Mouse (Mus musculus): ENCODE data around the gene Epn2.

Gene Epn2

GRCm38 (mm10) chr11:61578983-61579877 lies at the start of gene Epn2:
Gene Epn2 (minus strand): TSS chr11:61579687.
- peak; percentile 72 for DNase-seq (ENCODE audit: low read depth, low spot score)

GRCm38 (mm10) chr11:61626509-61626908 lies 47.0 kb upstream of the Epn2 start:
- DNase-seq (ENCODE audit: low read depth, low spot score): no peak

- DNase-seq (ENCODE audit: low read depth, low spot score): no peak
Measured at GRCm38 (mm10) chr11:61625136-61625535, 45.6 kb upstream of the Epn2 start.

- no peak for DNase-seq (ENCODE audit: low read depth, low spot score)
Measured at GRCm38 (mm10) chr11:61620762-61621161, 41.3 kb upstream of the Epn2 start.

GRCm38 (mm10) chr11:61620254-61620670 lies 40.8 kb upstream of the Epn2 start:
- DNase-seq (ENCODE audit: low read depth, low spot score): peak; percentile 33

GRCm38 (mm10) chr11:61619791-61620241 lies 40.3 kb upstream of the Epn2 start:
- DNase-seq (ENCODE audit: low read depth, low spot score): no peak

GRCm38 (mm10) chr11:61619356-61619755 lies 39.9 kb upstream of the Epn2 start:
- DNase-seq (ENCODE audit: low read depth, low spot score): no peak

- no peak for DNase-seq (ENCODE audit: low read depth, low spot score)
Measured at GRCm38 (mm10) chr11:61618571-61618970, 39.1 kb upstream of the Epn2 start.

GRCm38 (mm10) chr11:61618131-61618530 lies 38.6 kb upstream of the Epn2 start:
- no peak for DNase-seq (ENCODE audit: low read depth, low spot score)

GRCm38 (mm10) chr11:61617293-61617975 lies 37.9 kb upstream of the Epn2 start:
- DNase-seq (ENCODE audit: low read depth, low spot score): no peak

- DNase-seq (ENCODE audit: low read depth, low spot score): no peak
Measured at GRCm38 (mm10) chr11:61616523-61617292, 37.2 kb upstream of the Epn2 start.

- no peak for DNase-seq (ENCODE audit: low read depth, low spot score)
Measured at GRCm38 (mm10) chr11:61615686-61616522, 36.4 kb upstream of the Epn2 start.

GRCm38 (mm10) chr11:61614401-61614800 lies 34.9 kb upstream of the Epn2 start:
- no peak for DNase-seq (ENCODE audit: low read depth, low spot score)

GRCm38 (mm10) chr11:61612116-61612635 lies 32.7 kb upstream of the Epn2 start:
- no peak for DNase-seq (ENCODE audit: low read depth, low spot score)

- DNase-seq (ENCODE audit: low read depth, low spot score): no peak
Measured at GRCm38 (mm10) chr11:61611197-61611596, 31.7 kb upstream of the Epn2 start.

GRCm38 (mm10) chr11:61608072-61608471 lies 28.6 kb upstream of the Epn2 start:
- no peak for DNase-seq (ENCODE audit: low read depth, low spot score)

- no peak for DNase-seq (ENCODE audit: low read depth, low spot score)
Measured at GRCm38 (mm10) chr11:61602705-61603104, 23.2 kb upstream of the Epn2 start.

- DNase-seq (ENCODE audit: low read depth, low spot score): no peak
Measured at GRCm38 (mm10) chr11:61601465-61601864, 22.0 kb upstream of the Epn2 start.

GRCm38 (mm10) chr11:61598367-61598766 lies 18.9 kb upstream of the Epn2 start:
- no peak for DNase-seq (ENCODE audit: low read depth, low spot score)

GRCm38 (mm10) chr11:61597471-61597870 lies 18.0 kb upstream of the Epn2 start:
- no peak for DNase-seq (ENCODE audit: low read depth, low spot score)

GRCm38 (mm10) chr11:61593069-61593468 lies 13.6 kb upstream of the Epn2 start:
- no peak for DNase-seq (ENCODE audit: low read depth, low spot score)
